Mouse (Mus musculus) MEL (cell line): ENCODE measurements around the gene Mylpf. TPM values are rescaled to one million over a fixed set of nuclear protein-coding genes. Genes with fewer than 3 reads are reported as not detected.
A peak's percentile ranks its signal among the peaks of the same experiment; 100 is the strongest.

ENCODE experiments used
- DNase-seq: peaks from one replicate; pipeline ENCODE4 v3.0.0; 2011; ENCODE audit warnings: low read depth, low spot score
- H3K27ac ChIP-seq: 2 replicates; pipeline ENCODE4 v1.5.1; 2012; ENCODE audit warnings: low read depth, mild to moderate bottlenecking, control low read depth, low read length, moderate library complexity; ENCODE audit not compliant: control insufficient read depth
- H3K27me3 ChIP-seq, 2 experiments: fragments of 150-350 bp in 1 of 2; sonication (generic) in 1 of 2; 2 replicates each; pipeline ENCODE4 v1.6.1; 2012; ENCODE audit warnings: low read length in 2 of 2, mild to moderate bottlenecking in 2 of 2, improper control_type of control experiment in 1 of 2, moderate library complexity in 1 of 2; ENCODE audit not compliant: insufficient read depth in 2 of 2, control insufficient read depth in 1 of 2
- H3K36me3 ChIP-seq, 2 experiments: 2 replicates each; pipeline ENCODE4 v1.6.1; 2012 to 2014; ENCODE audit warnings: low read length in 2 of 2, improper control_type of control experiment in 1 of 2, inconsistent platforms in 1 of 2, mild to moderate bottlenecking in 1 of 2; ENCODE audit not compliant: insufficient read depth in 2 of 2, control insufficient read depth in 1 of 2
- H3K4me1 ChIP-seq, 2 experiments: fragments of 150-350 bp in 1 of 2; sonication (generic) in 1 of 2; 2 replicates each; pipeline ENCODE4 v1.6.1; 2012; ENCODE audit warnings: low read length in 2 of 2, improper control_type of control experiment in 1 of 2, mild to moderate bottlenecking in 1 of 2; ENCODE audit not compliant: insufficient read depth in 2 of 2, control insufficient read depth in 1 of 2
- H3K4me3 ChIP-seq, 2 experiments: fragments of 150-350 bp in 1 of 2; sonication (generic) in 1 of 2; 2 replicates each; pipeline ENCODE4 v1.5.1; 2012; ENCODE audit warnings: low read depth in 2 of 2, low read length in 2 of 2, mild to moderate bottlenecking in 2 of 2, moderate library complexity in 2 of 2, control low read depth in 1 of 2, improper control_type of control experiment in 1 of 2; ENCODE audit not compliant: control insufficient read depth in 1 of 2, insufficient read depth in 1 of 2
- H3K79me2 ChIP-seq: 2 replicates; pipeline ENCODE4 v1.6.1; 2012; ENCODE audit warnings: mild to moderate bottlenecking, low read length, moderate library complexity; ENCODE audit not compliant: control insufficient read depth, poor library complexity, insufficient read depth
- H3K9ac ChIP-seq: 2 replicates; pipeline ENCODE4 v1.6.1; 2012; ENCODE audit warnings: low read depth, mild to moderate bottlenecking, control low read depth, low read length, moderate library complexity; ENCODE audit not compliant: control insufficient read depth, poor library complexity, severe bottlenecking
- H3K9me3 ChIP-seq: fragments of 150-350 bp; sonication (generic); replicated peaks from 2 replicates; pipeline ENCODE4 v1.6.1; 2012; ENCODE audit warnings: mild to moderate bottlenecking, low read length, improper control_type of control experiment, moderate library complexity; ENCODE audit not compliant: insufficient read depth
- GATA1 ChIP-seq: IDR thresholded peaks from 2 replicates; pipeline ENCODE4 v1.6.1; 2011; ENCODE audit warnings: low read depth, low read length, improper control_type of control experiment
- MEF2A ChIP-seq: IDR thresholded peaks from 2 replicates; pipeline ENCODE4 v1.6.1; 2014; ENCODE audit warnings: low read depth, mild to moderate bottlenecking, inconsistent platforms, low read length, improper control_type of control experiment; ENCODE audit not compliant: poor library complexity, insufficient replicate concordance, severe bottlenecking; ENCODE audit errors: extremely low read depth
- MXI1 ChIP-seq: IDR thresholded peaks from 2 replicates; pipeline ENCODE4 v1.6.1; 2011; ENCODE audit warnings: mild to moderate bottlenecking, low read depth, low read length, improper control_type of control experiment
- MYC ChIP-seq: IDR thresholded peaks from 2 replicates; pipeline ENCODE4 v1.6.1; 2011; ENCODE audit warnings: low read depth, mild to moderate bottlenecking, low read length, improper control_type of control experiment, moderate library complexity
- NELFE ChIP-seq: IDR thresholded peaks from 2 replicates; pipeline ENCODE4 v1.6.1; 2011; ENCODE audit warnings: low read depth, low read length, improper control_type of control experiment
- POLR2A ChIP-seq, 2 experiments: IDR thresholded peaks; 2 replicates each; pipeline ENCODE4 v1.6.1; 2011 to 2012; ENCODE audit warnings: low read length in 2 of 2, mild to moderate bottlenecking in 2 of 2, control low read depth in 1 of 2, improper control_type of control experiment in 1 of 2, low read depth in 1 of 2, moderate library complexity in 1 of 2; ENCODE audit not compliant: control insufficient read depth in 1 of 2, insufficient read depth in 1 of 2, poor library complexity in 1 of 2
- SIN3A ChIP-seq: IDR thresholded peaks from 2 replicates; pipeline ENCODE4 v1.6.1; 2012; ENCODE audit warnings: low read length, improper control_type of control experiment, inconsistent platforms
- SMC3 ChIP-seq: IDR thresholded peaks from 2 replicates; pipeline ENCODE4 v1.6.1; 2011; ENCODE audit warnings: low read depth, low read length, improper control_type of control experiment
- TAL1 ChIP-seq: IDR thresholded peaks from 2 replicates; pipeline ENCODE4 v1.6.1; 2012; ENCODE audit warnings: mild to moderate bottlenecking, inconsistent platforms, low read length, moderate library complexity, mixed read lengths
- TCF12 ChIP-seq: IDR thresholded peaks from 2 replicates; pipeline ENCODE4 v1.6.1; 2014; ENCODE audit warnings: low read depth, mild to moderate bottlenecking, inconsistent platforms, low read length, improper control_type of control experiment, moderate library complexity
- USF1 ChIP-seq: IDR thresholded peaks from 2 replicates; pipeline ENCODE4 v1.6.1; 2014; ENCODE audit warnings: low read depth, mild to moderate bottlenecking, inconsistent platforms, low read length, improper control_type of control experiment, moderate library complexity
- ZNF384 ChIP-seq: IDR thresholded peaks from 2 replicates; pipeline ENCODE4 v1.6.1; 2012; ENCODE audit warnings: low read depth, mild to moderate bottlenecking, inconsistent platforms, low read length, improper control_type of control experiment
- polyA plus RNA-seq, 2 experiments: library from polyadenylated mRNA; stranded (reverse) in 1 of 2; unstranded in 1 of 2; fragments of >175 nt in 1 of 2; fragments of >200 nt in 1 of 2; gene quantifications; 2 replicates each; pipeline versions ENCODE4 v1.2.1 to v1.2.4; 2012; ENCODE audit warnings: low replicate concordance in 2 of 2, low read depth in 1 of 2; ENCODE audit not compliant: insufficient read length in 2 of 2, insufficient read depth in 1 of 2, missing spikeins in 1 of 2
- total RNA-seq: library from RNA; depleted of rRNA; stranded (reverse); fragments of 300-350 nt; gene quantifications from 2 replicates; pipeline ENCODE4 v1.2.3, GENCODE M21; 2012

The Mylpf gene
- total and polyA plus RNA-seq, 3 experiments, result 9.1 to 11.2 TPM; not detected in 1

DNA sequence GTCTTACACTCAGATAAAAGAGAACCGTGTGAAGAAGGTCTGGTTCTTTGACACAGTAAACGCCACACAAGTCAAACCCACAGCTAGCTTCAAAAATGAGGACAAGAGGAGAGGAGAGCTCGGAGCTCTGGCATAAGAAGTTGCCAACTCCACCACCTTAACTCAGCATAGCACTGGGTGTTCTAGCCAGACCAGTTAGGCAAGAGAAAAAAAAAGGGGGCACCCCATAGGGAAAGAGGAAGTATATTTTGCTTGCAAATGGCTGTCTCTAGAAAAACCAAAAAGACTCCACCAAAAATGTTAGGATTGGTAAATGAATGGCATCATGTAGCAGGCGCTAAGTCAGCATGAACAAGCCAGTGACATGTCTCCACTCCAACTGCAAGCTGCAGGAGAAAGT is 44.7 kb upstream of the Mylpf start:
- H3K36me3 ChIP-seq, result peaks cover 0 to 27% of the 10 kb centered on the region in 2 experiments; a peak in 2 of 4 replicates
- peak; percentile 64 for DNase-seq
- H3K9ac ChIP-seq, result no peak overlapping the region
- H3K4me3 ChIP-seq, result no peak overlapping the region
- peaks cover 18 to 24% of the 10 kb centered on the region in 2 experiments for H3K4me1 ChIP-seq
- TF ChIP-seq ZNF384 (peak; percentile 92), MYC (0 out of 2 replicates have a peak, but pooled peaks have one; percentile 46), SIN3A (no peak), SMC3 (no peak), MEF2A (no peak)
- no peaks in the 10 kb centered on the region for H3K27me3 ChIP-seq
- no peaks in the 10 kb centered on the region for H3K79me2 ChIP-seq
- H3K9me3 ChIP-seq, result no peaks in the 10 kb centered on the region
- H3K27ac ChIP-seq, result no peak overlapping the region

DNA sequence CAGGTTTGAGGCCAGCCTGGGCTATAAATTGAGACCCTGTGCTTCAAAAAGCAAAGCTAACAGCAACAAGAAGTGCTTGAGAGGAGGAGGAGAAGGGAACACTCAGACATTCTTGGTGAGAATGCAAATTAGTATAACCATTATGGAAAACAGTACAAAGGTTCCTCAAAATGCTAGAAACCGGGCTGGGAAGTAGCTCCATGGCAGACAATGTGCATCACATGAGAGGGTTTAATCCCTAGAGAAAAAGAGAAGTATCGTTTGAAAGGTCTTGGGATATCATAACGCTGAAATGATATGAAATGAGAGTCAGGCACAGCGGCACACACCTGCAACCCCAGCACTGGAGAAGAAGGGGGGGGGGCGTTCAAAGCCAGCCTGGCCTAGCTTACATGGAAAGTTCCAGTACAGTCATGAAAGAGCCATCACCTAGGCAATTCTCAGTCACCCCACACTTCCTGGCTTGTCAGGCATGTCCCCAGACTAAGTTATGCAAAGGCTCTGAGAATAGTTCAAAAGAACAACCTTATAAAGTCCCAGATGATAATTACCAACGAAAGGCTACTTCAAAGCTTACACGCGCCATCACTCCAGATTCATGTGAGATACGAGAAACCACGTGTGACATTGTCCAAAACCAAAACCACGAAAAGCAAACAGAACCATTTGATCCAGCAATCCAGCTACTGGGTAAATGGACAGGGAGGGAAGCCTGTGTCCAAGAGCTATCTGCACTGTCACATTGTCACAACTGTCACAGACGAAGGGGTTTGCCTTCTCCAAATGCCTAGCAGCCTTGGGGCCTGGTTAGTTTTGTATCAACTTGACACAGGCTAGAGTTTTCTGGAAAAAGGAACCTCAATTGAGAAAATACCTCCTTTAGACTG is 42.8 kb upstream of the Mylpf start:
- Histone ChIP-seq H3K9ac (no peak overlapping the region), H3K27me3 (no peaks in the 10 kb centered on the region), H3K79me2 (no peaks in the 10 kb centered on the region), H3K4me3 (no peak overlapping the region), H3K27ac (0 out of 2 replicates have a peak overlapping the region, but pooled peaks have one; percentile 16), H3K4me1 (peaks cover 18 to 24% of the 10 kb centered on the region in 2 experiments), H3K9me3 (no peaks in the 10 kb centered on the region), H3K36me3 (peaks cover 0 to 27% of the 10 kb centered on the region in 2 experiments; a peak in 2 of 4 replicates)
- no peak for DNase-seq
- 0 out of 2 replicates have a peak, but pooled peaks have one; percentile 10 for TF ChIP-seq TAL1
- TF ChIP-seq USF1, result 0 out of 2 replicates have a peak, but pooled peaks have one; percentile 13
- TF ChIP-seq POLR2A (IDR thresholded peaks at IDR 0.05; ENCODE audit: control insufficient read depth in 1 of 2, insufficient read depth in 1 of 2, low read depth in 1 of 2, low read length in 2 of 2, poor library complexity in 1 of 2), result no peak

DNA sequence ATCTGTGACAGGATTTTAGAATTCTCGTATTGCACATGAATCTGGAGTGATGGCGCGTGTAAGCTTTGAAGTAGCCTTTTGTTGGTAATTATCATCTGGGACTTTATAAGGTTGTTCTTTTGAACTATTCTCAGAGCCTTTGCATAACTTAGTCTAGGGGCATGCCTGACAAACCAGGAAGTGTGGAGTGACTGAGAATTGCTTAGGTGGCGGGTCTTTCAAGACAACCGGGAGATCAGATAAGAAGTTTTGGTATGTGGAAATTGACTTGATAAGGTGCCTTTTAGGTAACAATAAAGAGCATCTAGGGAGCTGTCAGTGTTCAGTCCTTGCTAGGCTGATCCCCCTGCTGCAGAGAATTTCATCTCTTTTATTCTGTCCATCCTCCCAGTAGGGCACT is 42.2 kb upstream of the Mylpf start:
- peak; percentile 67 for TF ChIP-seq GATA1
- TF ChIP-seq NELFE, result no peak
- peak; percentile 16; the same call in 1 of the 2 replicates for TF ChIP-seq MXI1
- no peak for TF ChIP-seq TCF12
- Histone ChIP-seq H3K79me2 (no peaks in the 10 kb centered on the region), H3K4me3 (no peak overlapping the region), H3K27me3 (no peaks in the 10 kb centered on the region), H3K9me3 (no peaks in the 10 kb centered on the region), H3K4me1 (peaks cover 18 to 24% of the 10 kb centered on the region in 2 experiments), H3K27ac (no peak overlapping the region), H3K36me3 (peaks cover 0 to 27% of the 10 kb centered on the region in 2 experiments; a peak in 2 of 4 replicates), H3K9ac (no peak overlapping the region)
- no peak for DNase-seq
